Mouse (Mus musculus): ENCODE results near the gene Shc4. TPM values are rescaled to one million over a fixed set of nuclear protein-coding genes. Genes with fewer than 3 reads are reported as not detected.

The Shc4 gene
- total RNA-seq, 4 experiments from 2014 or later: 4.5 to 5.7 (median 5.4) TPM

GRCm38 (mm10) chr2:125685441-125686150 is 38.4 kb downstream of the Shc4 start:
- DNase-seq (ENCODE audit: low spot score in 2 of 2): no peak

- peak in 1 of 2 experiments; percentile 50 for DNase-seq (ENCODE audit: low spot score in 2 of 2)
Observed at GRCm38 (mm10) chr2:125684559-125685440, 39.1 kb downstream of the Shc4 start.

DNA sequence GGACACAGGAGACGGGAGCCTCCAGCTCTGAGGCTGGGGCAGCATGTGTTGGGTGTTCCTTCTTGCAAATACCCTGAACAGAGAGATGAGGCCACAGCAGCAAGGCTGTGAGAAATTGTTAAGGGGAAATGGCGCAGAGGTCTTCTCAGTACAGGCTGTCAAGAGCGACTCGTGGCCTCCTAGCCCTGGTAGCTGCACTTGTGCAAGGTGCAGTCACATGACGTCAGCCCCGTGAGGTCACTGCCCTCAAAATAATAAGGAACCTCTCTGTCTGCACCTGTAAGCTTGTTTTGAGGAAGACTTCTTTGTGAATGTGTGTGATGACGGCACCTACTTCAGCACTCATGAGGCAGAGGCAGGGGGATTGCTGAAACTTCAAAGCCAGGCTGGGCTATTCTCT is 40.1 kb downstream of the Shc4 start:
- no peak for DNase-seq (ENCODE audit: low spot score in 2 of 2)

GRCm38 (mm10) chr2:125681811-125682210 is 42.1 kb downstream of the Shc4 start:
- no peak for DNase-seq (ENCODE audit: low spot score in 2 of 2)

GRCm38 (mm10) chr2:125672957-125673631 is 50.9 kb downstream of the Shc4 start, which contains the start of gene Eid1:
Gene Eid1, plus strand, starts transcription at chr2:125673095.
- DNase-seq (ENCODE audit: low spot score in 2 of 2): peak; percentile 62 to 78

DNA sequence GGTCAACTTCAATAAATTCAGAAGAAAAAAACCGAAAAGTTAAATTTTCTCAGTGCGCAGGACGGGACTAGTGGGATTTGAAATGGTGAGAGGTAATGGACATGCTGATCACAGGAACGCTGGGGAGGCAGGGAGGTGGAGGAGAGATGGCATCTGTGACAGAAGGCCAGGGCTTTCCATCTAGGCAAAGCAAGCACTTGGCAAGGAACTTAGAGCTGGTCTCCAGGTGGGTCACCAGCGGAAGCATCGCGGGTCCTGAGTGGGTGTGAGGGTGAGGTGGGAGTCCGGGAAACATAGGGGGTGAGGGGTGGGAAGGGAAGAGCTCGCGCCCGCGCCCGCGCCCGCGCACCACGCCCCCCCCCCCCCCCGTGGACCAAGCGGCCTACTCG is 51.4 kb downstream of the Shc4 start:
- DNase-seq (ENCODE audit: low spot score in 2 of 2): peak; percentile 38 to 47

- no peak for DNase-seq (ENCODE audit: low spot score in 2 of 2)
Observed at GRCm38 (mm10) chr2:125670846-125671245, 53.1 kb downstream of the Shc4 start.

- DNase-seq (ENCODE audit: low spot score in 2 of 2): no peak
Observed at GRCm38 (mm10) chr2:125667721-125668120, 56.2 kb downstream of the Shc4 start.

- no peak for DNase-seq (ENCODE audit: low spot score in 2 of 2)
Observed at GRCm38 (mm10) chr2:125667184-125667583, 56.8 kb downstream of the Shc4 start.

DNA sequence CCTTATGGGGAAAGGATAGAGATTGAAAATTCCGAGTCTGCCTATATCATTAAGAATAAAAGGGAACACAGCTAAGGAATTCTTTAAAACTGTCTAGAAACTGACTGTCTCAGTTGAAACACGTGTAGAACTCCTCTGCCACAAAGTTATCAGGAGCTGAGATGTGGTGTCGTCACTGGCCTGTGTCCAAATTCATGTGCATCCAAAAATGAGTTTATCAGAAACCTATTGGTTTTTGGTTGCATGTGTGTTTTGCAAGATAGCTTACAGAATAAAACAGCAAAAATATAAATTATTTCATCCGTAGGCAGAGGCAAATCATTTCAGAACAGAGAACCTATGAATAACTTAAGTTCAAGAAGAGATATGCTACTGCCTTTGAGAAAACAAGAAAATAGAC is 57.3 kb downstream of the Shc4 start:
- DNase-seq (ENCODE audit: low spot score in 2 of 2): no peak

DNA sequence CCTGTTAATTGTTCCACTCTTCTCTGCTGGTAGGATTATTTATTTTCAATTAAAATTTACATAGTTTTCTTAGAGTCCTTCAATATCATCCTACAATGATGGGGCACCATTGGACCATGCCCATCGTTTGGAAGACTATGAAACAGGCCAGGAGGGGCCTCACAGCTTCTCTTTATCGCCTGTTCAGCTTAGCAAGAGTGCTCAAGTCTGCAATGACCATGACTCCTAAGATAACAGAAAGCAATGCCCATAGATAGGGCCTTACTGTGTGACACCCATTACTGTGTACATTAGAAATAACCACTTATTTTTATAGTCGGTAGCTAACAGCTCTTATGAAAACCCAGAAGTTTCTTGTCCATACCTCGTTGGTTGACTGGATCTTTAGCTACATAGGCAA is 58.0 kb downstream of the Shc4 start:
- DNase-seq (ENCODE audit: low spot score in 2 of 2): no peak

DNA sequence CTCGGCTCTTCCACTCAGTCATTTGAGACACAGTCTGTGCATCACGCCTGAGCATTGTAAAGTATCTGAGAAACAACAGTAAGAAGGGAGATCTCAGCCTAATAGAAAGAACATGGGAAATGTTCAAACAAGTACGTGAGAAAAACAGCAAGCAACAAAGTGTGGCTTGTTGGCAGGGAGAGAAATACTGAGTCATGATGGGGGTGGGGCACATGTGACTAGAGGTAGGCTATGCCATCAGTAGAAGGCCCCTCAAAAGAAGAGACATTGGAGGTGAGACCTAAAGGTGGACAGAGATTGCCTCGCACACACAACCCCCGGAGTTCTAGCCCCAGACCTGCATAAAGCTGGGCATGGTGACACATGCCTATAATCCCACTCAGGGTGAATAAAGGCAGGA is 58.7 kb downstream of the Shc4 start:
- DNase-seq (ENCODE audit: low spot score in 2 of 2): no peak

DNA sequence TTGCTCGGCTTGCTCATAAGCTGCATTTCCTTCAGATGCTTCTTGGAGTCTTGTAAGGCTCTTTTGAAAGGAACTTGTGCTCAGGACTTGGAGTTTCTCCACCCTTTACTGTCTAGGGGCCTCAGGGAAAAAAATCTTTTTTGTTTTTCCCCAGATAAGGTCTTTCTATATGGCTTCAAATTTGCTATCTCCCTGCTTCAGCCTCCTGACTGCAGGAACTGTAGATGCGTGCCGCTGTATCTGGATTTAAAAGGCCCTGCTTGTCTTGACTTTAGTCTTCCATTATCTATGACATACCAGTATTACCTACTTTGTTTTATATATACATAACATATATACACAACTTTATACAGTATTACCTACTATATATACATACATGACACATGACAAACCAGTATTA is 61.4 kb downstream of the Shc4 start:
- DNase-seq (ENCODE audit: low spot score in 2 of 2): no peak

- no peak for DNase-seq (ENCODE audit: low spot score in 2 of 2)
Observed at GRCm38 (mm10) chr2:125661156-125661555, 62.8 kb downstream of the Shc4 start.

- DNase-seq (ENCODE audit: low spot score in 2 of 2): no peak
Observed at GRCm38 (mm10) chr2:125660537-125661130, 63.3 kb downstream of the Shc4 start.

- DNase-seq (ENCODE audit: low spot score in 2 of 2): no peak
Observed at GRCm38 (mm10) chr2:125659823-125660536, 64.0 kb downstream of the Shc4 start.

DNA sequence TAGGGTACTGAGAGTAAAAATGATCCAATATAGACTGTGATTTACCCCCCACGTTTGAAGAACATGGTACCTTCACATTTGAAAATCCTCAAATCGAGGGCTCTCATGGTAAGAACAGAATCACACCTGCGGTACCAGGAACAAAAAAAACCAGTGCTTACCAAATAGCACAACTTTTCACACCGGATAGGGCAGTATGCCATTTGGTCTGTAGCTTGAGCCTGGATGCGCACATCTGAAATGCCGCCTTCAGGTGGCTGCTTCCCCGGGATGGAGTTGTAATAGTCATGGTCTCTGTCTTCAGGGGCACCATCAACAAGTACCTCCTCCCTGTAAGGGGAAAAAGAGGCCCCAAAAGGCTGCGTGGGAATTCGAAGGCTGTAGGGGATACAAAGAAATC is 68.6 kb downstream of the Shc4 start:
- no peak for DNase-seq (ENCODE audit: low spot score in 2 of 2)

DNA sequence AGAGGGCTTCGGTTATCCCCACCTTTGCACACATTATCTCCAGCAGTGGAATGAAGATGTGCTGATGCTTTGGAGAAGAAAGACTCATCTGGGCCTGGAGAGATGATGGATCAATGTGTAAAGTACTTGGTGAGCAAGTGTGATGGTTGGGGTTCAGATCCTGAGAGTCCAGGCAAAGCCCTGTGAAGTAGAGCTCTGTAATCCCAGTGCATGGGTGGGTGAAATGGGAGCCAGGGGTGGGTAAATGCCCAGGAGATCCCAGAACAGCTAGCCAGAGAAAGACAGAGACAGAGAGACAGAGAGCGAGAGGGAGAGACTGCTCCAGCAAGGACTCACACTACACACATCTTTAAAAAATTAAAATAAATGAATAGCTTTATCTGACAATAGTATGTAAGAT is 70.7 kb downstream of the Shc4 start:
- DNase-seq (ENCODE audit: low spot score in 2 of 2): no peak

DNA sequence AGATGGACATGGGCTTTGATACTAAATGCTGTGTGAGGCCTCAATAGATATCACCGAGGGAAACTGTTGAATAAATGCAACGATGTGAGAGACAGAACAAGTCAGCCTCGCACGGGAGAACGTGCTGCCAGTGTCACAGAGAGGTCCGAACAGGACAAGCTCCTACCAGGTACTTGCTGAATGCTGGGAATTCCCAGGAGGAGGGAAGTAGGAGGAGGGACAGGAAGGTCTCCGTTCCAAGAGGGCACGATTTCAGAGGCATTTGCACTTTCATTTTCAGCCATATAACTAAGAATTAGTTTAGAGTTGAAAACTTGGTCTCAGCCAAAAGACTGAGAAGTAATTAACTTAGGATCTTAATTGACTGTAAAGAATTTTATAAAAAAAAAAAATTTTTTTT is 72.4 kb downstream of the Shc4 start:
- DNase-seq (ENCODE audit: low spot score in 2 of 2): no peak

- DNase-seq (ENCODE audit: low spot score in 2 of 2): no peak
Observed at GRCm38 (mm10) chr2:125650742-125651352, 73.1 kb downstream of the Shc4 start.

DNA sequence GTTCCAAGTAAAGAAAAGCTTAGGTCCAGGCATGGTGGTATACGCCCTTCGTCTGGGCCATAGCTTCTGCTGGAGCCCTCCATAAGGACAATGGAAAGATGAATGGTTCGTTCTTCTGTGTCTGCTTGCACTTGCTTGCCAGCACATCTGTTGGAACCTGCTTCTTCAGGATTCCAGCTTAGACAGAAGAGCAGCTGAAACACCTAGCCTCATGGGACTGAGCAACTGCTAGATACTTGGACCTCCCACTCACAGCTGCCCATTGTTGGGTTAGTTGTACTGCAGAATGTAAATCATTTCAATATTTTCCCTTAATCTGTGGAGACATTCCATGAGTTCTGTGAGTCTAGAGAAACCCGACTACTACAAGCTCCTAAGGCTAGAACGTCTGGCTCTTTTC is 73.9 kb downstream of the Shc4 start:
- no peak for DNase-seq (ENCODE audit: low spot score in 2 of 2)

All from left cerebral cortex, adult 8-10 months (tissue).